Mouse (Mus musculus) kidney, adult 2 months (tissue): ENCODE measurements at regions not wholly inside any gene's neighbourhood (a gene's known extent, or its start where the extent isn't known, plus 50 kb on each side); places are given as distances from the start of the nearest gene placed in this dataset.

ENCODE experiments used
- CTCF ChIP-seq: fragments of 200-500 bp; conservative IDR thresholded peaks from 2 replicates; pipeline ENCODE4 v1.5.1; 2011; ENCODE audit warnings: low read depth, mild to moderate bottlenecking, control low read depth, low read length, moderate library complexity, mixed read lengths; ENCODE audit not compliant: insufficient read depth, insufficient read length
- POLR2A ChIP-seq: fragments of 200-500 bp; IDR thresholded peaks from one replicate; pipeline ENCODE4 v1.6.1; 2011; ENCODE audit warnings: low read depth, low read length, control low read depth

GRCm38 (mm10) chr15:87264906-87265305 is 279.2 kb upstream of the Fam19a5 start:
- TF ChIP-seq CTCF (no peak), POLR2A (no peak)
